Mouse (Mus musculus) ovary, postnatal 14 days (tissue): ENCODE results near the gene Cchcr1.

Source experiments
- DNase-seq: peaks from one replicate; pipeline ENCODE4 v3.0.0; 2022; ENCODE audit warnings: low spot score

Cchcr1 gene

DNA sequence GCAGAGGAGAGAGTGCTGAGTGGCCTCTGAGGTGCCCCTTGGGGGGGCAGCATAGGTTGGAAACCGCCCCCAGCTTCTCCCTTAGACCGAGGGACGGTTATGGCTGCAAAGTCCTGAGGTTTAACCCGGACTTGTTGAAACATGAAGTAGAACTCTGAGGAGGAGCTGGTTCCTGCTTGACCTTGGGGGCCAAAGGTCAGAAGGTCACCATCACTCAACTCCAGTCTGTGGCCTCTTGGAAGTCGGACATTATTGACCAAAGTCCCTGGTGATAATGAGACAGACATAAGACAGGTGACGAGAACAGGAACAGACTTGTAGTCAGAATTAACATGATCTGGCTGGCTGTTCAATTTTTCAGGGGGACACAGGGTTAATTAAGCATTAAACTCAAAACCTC lies 2.1 kb upstream of the Cchcr1 start:
- DNase-seq: no peak

DNA sequence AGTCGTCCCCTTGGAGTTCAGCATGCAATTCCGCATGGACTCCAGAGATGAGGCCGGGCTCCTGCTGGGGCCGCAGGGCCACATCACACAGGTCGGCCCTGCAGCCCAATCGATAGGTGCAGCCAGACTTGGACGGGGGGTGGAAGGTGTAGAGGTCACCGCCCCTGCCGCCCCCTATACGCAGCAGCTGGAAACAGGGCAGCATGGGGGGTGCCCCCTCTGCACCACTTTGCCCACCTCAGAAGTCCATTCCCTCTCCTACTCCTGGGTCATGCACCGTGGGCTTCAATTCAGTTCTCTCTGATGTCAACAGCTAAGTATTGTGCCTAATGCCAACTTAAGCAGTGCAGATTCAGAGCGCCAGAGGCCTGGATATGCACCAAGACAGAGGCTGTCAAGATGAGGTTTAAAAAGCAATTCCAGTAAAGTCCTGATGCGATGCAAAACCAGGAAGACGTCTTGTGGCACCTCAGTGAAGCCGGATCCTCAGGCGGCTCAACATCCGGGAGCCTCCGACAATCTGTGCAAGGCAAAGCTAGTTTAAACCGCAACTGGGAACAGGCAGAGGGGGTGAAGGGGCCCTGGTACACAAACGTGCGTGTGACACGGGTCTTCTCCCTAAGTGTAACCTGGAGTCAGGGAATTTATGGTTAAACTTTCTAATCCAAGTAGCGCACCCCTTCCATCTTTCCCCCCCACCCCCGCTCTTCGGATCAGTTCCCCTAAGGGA lies 824 bp upstream of the Cchcr1 start:
- DNase-seq: peak; percentile 36

GRCm38 (mm10) chr17:35517526-35517925 lies 626 bp downstream of the Cchcr1 start:
- DNase-seq: no peak

GRCm38 (mm10) chr17:35524354-35524753 lies 7.5 kb downstream of the Cchcr1 start:
- DNase-seq: no peak

GRCm38 (mm10) chr17:35526644-35527043 lies 9.7 kb downstream of the Cchcr1 start:
- no peak for DNase-seq

- DNase-seq: no peak
Measured at GRCm38 (mm10) chr17:35532360-35532759, 15.5 kb downstream of the Cchcr1 start.

DNA sequence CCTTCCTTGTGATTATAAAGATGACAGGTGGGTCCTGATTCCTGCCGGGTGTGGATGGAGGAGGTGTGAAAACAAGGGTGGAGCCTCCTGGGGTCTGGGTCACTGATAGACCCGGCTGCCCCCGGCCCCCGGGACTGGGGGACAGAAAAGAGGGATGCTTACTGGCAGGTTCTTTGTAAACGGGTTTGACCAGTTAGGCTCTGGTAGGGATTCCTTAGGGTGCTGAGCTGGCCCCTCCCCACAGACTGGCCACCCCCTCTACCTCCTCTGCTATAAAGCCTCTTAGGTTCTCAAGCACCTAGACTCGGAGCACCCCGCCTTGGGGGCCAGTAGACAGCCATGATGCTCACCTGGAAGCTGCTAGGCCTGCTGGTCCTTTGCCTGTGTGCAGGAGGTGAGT lies 16.0 kb downstream of the Cchcr1 start, which contains the start of gene Psors1c2:
Gene Psors1c2, plus strand, starts transcription at position 301 of the 400 bp plus-strand sequence.
- no peak for DNase-seq

- peak; percentile 73 for DNase-seq
Measured at GRCm38 (mm10) chr17:35534343-35534742, 17.4 kb downstream of the Cchcr1 start.

DNA sequence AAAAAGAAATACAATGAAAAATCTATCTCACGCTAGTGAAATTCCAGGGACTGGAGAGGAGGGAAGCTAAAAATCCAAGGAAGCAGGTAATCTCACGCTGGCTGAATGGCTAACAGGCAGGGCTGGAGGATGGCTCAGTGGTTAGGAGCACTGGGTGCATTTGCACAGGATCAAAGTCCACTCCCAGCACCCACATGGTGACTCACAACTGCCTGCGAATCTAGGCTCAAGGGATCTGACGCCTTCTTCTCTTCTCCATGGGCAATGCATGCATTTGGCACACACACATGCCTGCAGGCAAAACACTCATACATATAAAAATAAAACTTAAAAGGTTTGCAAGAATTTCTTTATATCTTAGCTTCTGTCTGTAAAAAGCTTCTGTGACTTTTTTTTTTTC lies 20.5 kb downstream of the Cchcr1 start:
- DNase-seq: no peak

GRCm38 (mm10) chr17:35538476-35538875 lies 21.6 kb downstream of the Cchcr1 start:
- DNase-seq: no peak

- no peak for DNase-seq
Measured at GRCm38 (mm10) chr17:35539540-35539939, 22.6 kb downstream of the Cchcr1 start.

GRCm38 (mm10) chr17:35542761-35543411 lies 26.0 kb downstream of the Cchcr1 start:
- DNase-seq: no peak

DNA sequence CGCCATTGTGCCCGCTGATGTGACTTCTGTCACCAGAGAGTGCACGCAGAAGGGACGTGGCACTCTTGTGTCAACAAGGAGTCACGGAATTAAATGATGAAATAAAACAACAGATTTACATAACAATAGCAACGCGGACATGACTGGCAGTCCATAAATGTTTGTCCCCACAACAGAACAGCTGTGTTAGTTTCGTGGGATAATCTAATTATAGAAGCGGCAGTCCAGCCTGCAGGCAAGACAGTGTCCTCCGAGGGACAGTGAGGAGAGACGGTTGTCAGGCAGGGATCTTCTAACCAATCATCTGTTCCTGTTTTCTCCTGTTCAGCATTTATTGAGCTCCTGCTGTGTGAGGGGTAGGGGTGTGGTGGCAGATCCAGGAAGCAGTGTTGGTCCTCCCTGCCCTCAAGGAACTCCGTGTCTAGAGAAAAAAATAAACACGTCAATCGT lies 26.5 kb downstream of the Cchcr1 start:
- DNase-seq: no peak

DNA sequence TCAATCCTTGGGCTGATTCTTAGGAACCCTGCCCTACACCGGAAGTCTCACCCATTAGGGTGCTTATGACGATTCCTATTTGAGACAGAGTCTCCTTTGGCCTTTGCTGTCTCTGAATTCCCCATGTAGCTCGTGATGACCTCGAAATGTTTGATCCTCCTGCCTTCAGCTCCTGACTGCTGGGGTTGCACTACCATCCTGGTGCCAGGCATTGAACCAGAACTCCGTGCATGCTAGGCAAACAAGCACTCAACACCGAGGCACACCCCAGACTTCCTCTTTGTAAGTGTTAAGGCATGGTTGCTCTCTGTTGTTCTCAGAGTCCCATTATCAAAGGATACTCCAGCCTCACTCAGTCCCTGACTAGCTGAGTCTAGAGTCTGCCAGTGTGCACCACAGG lies 27.1 kb downstream of the Cchcr1 start:
- no peak for DNase-seq

- peak; percentile 62 for DNase-seq
Measured at GRCm38 (mm10) chr17:35544680-35545079, 27.8 kb downstream of the Cchcr1 start.

- no peak for DNase-seq
Measured at GRCm38 (mm10) chr17:35547465-35547864, 30.6 kb downstream of the Cchcr1 start.

- no peak for DNase-seq
Measured at GRCm38 (mm10) chr17:35548636-35549035, 31.7 kb downstream of the Cchcr1 start.

- peak; percentile 87 for DNase-seq
Measured at GRCm38 (mm10) chr17:35549437-35550142, 32.7 kb downstream of the Cchcr1 start.

DNA sequence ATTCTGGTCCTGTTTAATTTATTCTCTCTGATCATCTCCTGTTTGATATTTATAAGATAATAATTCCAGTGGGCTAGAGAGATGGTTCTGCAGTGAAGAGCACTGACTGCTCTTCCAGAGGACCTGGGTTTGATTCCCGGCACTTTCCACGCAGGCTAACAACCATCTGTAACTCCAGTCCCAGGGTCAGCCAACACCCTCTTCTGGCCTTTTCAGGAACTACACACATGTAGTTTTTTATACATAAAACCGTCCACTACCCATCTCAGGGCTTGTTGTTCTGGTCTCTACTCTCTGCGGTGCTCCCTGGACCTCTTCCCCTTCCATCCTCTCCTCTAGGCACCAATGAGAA lies 33.2 kb downstream of the Cchcr1 start:
- DNase-seq: no peak

DNA sequence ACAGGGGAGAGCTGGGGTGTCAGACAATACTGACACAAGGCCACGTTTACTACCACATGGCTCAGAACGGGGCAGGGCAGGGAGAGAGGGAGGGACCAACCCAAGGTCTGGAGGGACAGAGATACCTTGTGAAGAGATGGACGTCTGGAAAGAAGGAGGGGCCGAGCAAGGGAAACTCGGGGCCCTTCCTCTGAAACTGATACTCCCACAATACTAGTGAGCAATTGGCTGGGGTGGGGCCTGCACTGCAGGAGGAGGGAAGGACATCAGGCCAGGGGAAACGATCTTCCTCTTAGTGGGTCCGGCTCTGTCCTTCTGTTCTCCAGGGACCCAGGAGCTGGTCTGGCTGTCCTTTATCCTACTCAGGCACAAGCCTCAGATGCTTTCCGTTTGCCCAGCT lies 34.0 kb downstream of the Cchcr1 start:
- no peak for DNase-seq

DNA sequence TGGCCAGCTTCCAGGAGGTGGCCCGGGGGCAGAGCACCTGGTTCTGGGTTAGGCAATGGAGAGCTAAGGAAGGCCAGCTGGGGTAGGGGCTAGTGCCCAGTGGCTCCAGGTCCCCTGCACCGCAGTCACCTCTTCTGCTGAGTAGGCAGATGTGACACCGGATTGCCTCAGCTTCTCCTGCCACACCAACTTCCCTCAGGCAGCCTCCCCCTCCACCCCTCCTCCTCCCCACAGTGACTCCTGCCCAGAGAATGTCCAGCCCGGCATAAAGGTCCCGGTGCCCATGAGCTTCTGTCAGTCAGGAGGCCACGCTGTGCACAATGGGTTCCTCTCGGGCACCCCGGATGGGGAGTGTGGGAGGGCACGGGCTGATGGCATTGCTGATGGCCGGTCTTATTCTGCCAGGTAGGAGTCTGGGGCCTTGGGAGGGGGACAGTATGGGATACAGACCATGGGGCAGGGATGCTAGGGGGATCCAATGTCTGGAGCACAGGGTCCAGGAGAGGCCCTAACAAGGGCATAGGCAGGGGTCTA lies 35.0 kb downstream of the Cchcr1 start, which contains the start of gene Cdsn:
Gene Cdsn, plus strand, starts transcription at position 248 of the 534 bp plus-strand sequence.
- DNase-seq: no peak

DNA sequence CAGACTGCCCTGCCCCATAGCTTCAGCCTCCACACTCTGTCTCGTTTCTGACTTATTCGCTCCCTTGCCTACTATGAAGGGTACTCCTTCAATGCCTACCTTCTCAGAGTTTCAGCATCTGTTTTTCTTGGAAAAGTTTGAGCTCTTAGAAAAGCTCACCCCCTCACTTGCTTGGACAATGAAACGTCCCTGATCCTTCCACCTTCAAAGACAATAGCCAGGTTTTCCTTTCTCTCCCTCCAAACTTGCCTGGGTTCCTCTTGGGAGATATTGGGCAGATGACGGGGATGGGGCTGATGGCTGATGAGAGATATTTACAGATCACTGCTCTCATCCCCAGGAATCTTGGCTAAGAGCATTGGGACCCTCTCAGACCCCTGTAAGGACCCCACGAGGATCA lies 37.4 kb downstream of the Cchcr1 start:
- no peak for DNase-seq
